Mouse (Mus musculus) mouse embryonic stem cell (cell line): ENCODE results near the gene Ttll7.

ENCODE experiments used
- in situ Hi-C, 2 experiments: fragments of 300-500 bp; cut with MboI; formaldehyde crosslinking; loops; 1 replicate in 1 of 2; 3 replicates in 1 of 2; pipeline ENCODE4 v1.14.3; 2019 to 2020; ENCODE audit warnings: low sequenced_read_pairs in 2 of 2, low pct_unique_long_range_greater_than_20kb in 1 of 2, mixed read lengths in 1 of 2; ENCODE audit not compliant: unreplicated experiment in 1 of 2

Gene Ttll7

DNA sequence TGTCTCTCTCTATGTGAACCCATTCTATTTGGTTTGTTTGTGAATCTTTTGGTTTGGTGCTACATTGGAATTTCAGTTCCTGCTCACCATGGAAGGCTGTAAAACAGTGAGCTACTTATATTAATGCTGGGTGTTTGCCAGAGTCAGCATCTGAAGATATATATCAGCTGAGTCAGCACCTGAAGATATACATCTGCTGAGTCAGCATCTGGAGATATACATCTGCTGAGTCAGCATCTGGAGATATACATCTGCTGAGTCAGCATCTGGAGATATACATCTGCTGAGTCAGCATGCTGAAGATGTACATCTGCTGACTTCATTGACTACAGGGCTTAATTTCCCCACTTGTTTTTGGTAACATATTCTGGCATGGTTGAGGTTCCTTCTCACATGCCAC, 110.7 kb downstream of the Ttll7 start:
- in situ Hi-C loops: no loop called here

- in situ Hi-C loops: no loop called here
These were observed 112.2 kb downstream of the Ttll7 start for GRCm38 (mm10) chr3:146964384-146964783.

DNA sequence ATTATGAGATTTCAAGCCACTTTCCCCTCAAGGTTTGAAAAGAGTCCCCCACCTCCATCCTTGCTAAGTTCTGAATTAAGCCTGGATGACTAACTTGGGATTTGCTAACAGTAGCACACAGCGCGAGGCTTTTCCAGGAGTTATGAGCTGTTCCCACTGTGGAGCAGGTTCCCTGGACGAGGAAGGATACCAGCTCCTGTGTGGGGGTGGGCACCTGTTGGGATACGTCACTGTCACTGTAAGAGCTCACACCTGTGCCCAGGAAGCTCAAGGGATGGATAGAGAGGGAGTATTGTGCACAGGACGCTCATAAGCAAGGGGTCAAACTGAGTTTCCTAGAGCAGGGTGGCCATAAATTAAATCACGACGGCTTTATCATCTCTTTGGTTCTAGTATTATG, 115.1 kb downstream of the Ttll7 start:
- in situ Hi-C loops: no loop called here

DNA sequence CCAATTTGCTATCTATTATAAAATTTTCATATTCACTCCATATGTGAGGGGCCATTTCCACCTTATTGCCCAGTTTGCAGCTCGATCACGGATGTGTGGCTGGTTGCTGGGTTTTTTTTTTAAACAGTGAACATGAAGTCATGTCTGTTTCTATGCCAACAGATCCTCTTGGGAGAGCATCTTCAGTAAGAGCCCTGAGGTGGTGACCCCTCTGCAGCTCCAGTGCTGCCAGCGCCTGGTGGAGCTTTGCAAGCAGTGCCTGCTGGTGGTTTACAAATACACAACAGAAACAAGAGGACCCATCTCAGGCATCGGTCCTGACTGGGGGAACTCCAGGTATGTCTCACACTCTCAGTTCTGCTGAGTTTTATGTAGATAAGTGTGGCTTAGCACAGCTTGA, 115.7 kb downstream of the Ttll7 start:
- in situ Hi-C loops: no loop called here

DNA sequence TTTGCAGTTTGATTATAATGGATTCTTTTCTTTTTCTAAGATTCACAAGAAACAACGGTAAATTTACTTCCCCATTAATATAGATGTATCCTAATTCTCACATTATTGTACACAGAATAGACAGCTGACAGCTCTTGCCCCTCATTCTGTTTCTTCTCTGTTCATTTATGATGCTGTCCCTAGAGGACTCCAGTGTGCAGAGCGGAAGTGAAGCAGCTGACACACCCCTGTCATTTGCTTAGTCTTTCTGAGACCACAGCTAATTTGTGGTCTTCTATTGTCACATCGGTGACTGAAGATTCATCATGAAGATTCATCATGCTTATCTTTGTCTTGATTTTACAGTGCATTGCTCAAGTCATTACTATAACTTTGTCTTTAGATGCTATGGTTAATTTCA, 126.1 kb downstream of the Ttll7 start:
- in situ Hi-C loops: no loop called here

- in situ Hi-C loops: no loop called here
These were observed 141.9 kb downstream of the Ttll7 start for GRCm38 (mm10) chr3:146993834-146994669.

GRCm38 (mm10) chr3:146994670-146995415, 142.7 kb downstream of the Ttll7 start:
- in situ Hi-C loops: no loop called here

GRCm38 (mm10) chr3:146999148-146999547, 147.0 kb downstream of the Ttll7 start:
- in situ Hi-C loops: no loop called here

DNA sequence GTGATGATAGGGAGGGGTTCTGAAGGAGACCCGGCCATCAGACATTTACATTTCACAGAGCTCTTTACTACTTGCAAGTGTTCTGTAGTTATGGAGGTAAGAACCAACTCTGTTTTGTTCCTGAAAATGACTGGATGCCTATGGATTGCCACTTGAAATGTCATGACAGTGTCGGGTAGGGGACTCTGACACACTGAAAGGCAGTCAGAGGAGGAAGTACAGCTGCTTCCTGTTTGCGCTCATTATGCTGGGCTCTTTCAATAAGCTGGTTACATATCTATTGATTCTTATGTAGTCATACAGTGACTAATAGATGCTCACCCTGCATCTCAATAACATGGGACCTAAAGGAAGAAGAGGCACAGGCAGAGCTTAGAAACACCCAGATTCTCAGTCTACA, 148.8 kb downstream of the Ttll7 start:
- in situ Hi-C loops: no loop called here

- in situ Hi-C loops: no loop called here
These were observed 149.4 kb downstream of the Ttll7 start for GRCm38 (mm10) chr3:147001557-147001956.

DNA sequence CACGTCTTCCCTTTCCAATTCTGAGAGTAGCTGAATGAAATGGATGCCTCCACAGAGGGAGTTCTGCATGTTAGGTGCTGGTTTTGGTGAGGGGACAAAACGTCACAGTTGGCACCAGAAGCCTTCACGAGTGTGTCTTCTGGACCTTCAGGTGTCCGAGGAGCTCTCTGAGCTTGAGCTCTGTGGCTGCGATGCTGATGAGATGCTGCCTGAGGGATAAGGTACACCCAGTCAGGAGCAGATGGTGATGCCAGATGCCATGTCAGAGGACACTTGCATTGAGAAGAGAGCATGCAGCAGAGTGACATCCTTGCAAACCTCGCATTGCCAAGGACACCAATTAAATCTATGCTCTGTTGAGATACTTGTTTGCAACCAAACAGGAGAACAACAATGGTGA, 164.3 kb downstream of the Ttll7 start:
- in situ Hi-C loops: no loop called here

DNA sequence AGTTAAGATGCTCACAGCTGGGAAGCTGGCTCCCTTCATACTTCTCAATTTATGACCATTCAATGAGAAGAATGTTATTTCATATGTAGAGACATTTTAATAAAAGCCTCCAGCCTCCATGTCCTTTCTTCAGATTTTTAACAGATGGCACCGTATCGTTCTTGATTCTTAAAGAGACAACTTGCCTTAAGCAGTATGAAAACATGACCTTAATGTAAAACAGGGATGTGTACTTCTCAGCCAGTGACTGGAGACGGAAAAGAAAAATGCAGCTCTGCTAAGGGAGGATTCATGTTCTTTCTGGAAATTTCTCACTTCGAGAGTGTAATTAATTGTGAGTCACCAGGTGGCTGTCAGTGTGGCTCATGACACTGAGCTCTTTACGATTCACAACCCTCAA, 167.3 kb downstream of the Ttll7 start:
- in situ Hi-C loops: no loop called here

GRCm38 (mm10) chr3:147026248-147026647, 174.1 kb downstream of the Ttll7 start:
- in situ Hi-C loops: no loop called here

- in situ Hi-C loops: no loop called here
These were observed 176.2 kb downstream of the Ttll7 start for GRCm38 (mm10) chr3:147028382-147028781.

- in situ Hi-C loops: no loop called here
These were observed 177.6 kb downstream of the Ttll7 start for GRCm38 (mm10) chr3:147029718-147030117.

DNA sequence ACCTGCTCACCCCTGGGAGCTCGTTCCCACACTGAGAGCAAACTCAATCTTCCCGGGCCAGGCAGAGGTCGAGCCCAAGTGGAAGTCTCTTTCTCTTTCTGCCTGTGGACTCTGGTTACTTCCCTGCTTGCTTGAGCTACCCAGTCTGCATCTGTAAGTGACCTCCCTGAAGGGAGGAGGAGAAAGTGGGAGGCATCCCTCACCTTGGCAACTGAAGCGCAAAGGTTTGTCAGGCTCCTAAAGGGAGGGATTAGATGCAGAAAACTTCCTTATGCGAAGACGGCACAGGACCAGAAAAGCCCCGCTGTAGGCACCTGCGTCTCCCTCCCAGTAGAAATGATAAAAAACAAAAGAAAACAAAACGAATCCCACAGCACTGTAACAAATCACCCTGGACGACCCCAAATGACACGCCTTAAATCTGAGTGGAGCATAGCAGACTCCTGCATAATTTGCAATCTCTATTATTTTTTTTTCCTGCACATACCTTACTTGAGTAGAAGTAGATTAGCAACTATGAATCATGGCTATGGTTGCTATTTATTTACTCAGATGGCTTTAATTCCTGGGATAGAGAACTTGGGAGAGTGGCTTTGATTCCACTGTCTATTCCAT, 178.2 kb downstream of the Ttll7 start:
- in situ Hi-C loops: no loop called here
